Mouse (Mus musculus) kidney, embryonic 14.5 days (tissue): ENCODE measurements around the gene Pkhd1. TPM values are rescaled to one million over a fixed set of nuclear protein-coding genes. Genes with fewer than 3 reads are reported as not detected.

ENCODE experiments used
- ATAC-seq: fragments of 200-750 bp; cut with Nextera tagmentation; 2 replicates; pipeline ENCODE4 v1.8.0; 2017; ENCODE audit warnings: moderate number of reproducible peaks, mild to moderate bottlenecking, moderate TSS enrichment, moderate library complexity; ENCODE audit not compliant: low FRiP score, low TSS enrichment
- H3K27ac ChIP-seq: fragments of 300-500 bp; sonication (generic); 2 replicates; pipeline ENCODE4 v1.5.1; 2014; ENCODE audit warnings: low read depth, mild to moderate bottlenecking, low read length, moderate library complexity, mixed read lengths
- H3K27me3 ChIP-seq: fragments of 300-500 bp; sonication (generic); 2 replicates; pipeline ENCODE4 v1.6.1; 2014; ENCODE audit warnings: mild to moderate bottlenecking, low read length; ENCODE audit not compliant: control insufficient read depth, insufficient read depth
- H3K36me3 ChIP-seq: fragments of 300-500 bp; sonication (generic); 2 replicates; pipeline ENCODE4 v1.6.1; 2014; ENCODE audit warnings: low read length, mixed read lengths; ENCODE audit not compliant: control insufficient read depth, insufficient read depth
- H3K4me1 ChIP-seq: fragments of 300-500 bp; sonication (generic); 2 replicates; pipeline ENCODE4 v1.6.1; 2014; ENCODE audit warnings: low read length, mixed read lengths; ENCODE audit not compliant: control insufficient read depth, insufficient read depth
- H3K4me2 ChIP-seq: fragments of 300-500 bp; sonication (generic); replicated peaks from 2 replicates; pipeline ENCODE4 v1.6.1; 2014; ENCODE audit warnings: low read depth, mild to moderate bottlenecking, low read length
- H3K4me3 ChIP-seq: fragments of 300-500 bp; sonication (generic); 2 replicates; pipeline ENCODE4 v1.5.1; 2014; ENCODE audit warnings: mild to moderate bottlenecking, low read length
- H3K9ac ChIP-seq: fragments of 300-500 bp; sonication (generic); 2 replicates; pipeline ENCODE4 v1.6.1; 2014; ENCODE audit warnings: low read depth, mild to moderate bottlenecking, low read length, moderate library complexity
- H3K9me3 ChIP-seq: fragments of 300-500 bp; sonication (generic); 2 replicates; pipeline ENCODE4 v1.6.1; 2016; ENCODE audit warnings: low read length; ENCODE audit not compliant: control insufficient read depth
- WGBS: fragments of 180-500 bp; shearing (Covaris S2); extraction: QIAGEN DNeasy Blood & Tissue Kit; methylation state at CpG from one replicate; pipeline ENCODE4 v1.1.7; 2014; 5-methylcytosine and 5-hydroxymethylcytosine counted together
- polyA plus RNA-seq: library from polyadenylated mRNA; unstranded; fragments of >200 nt; fragmentation: Nextera tagmentation; extraction: Ambion mirVana; gene quantifications from 2 replicates; pipeline ENCODE4 v1.2.1, GENCODE M21; 2014

The Pkhd1 gene
- polyA plus RNA-seq, 1 experiment from 2014 or later: 5.0 TPM

DNA sequence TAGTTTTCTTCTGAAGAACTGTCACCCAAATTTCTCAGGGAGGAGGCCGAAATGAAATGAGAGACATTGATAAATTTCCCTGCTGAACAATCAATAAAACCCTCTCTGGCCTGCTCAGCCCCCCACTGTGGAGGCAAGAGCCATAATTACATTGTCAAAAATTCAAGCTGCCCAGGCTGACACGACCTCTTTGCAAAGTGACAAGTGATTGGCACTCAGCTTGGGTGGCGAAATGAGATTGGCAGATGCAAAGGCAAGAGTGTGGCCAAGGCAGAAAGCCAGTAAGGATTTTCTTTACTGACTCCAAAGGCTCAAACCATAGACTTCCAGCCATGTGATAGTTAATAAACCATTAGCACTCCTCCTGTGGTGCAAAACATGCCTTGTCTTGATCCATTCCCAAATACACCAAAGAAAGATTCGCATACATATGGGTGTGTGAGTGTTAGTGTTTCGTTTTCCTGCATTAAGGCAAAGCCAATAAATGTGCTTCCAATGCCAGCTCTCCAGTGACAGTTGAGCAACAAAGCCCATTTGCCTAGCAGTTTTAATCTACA lies 208.4 kb downstream of the Pkhd1 start:
- H3K4me2 ChIP-seq: no peak overlapping the region
- H3K9ac ChIP-seq: no peak overlapping the region
- ATAC-seq: no peak
- H3K9me3 ChIP-seq: no peaks in the 10 kb centered on the region
- H3K36me3 ChIP-seq: no peaks in the 10 kb centered on the region
- H3K27ac ChIP-seq: no peak overlapping the region
- no peaks in the 10 kb centered on the region for H3K27me3 ChIP-seq
- no peak overlapping the region for H3K4me3 ChIP-seq
- no peaks in the 10 kb centered on the region for H3K4me1 ChIP-seq
- WGBS: 72% methylated on average over 5 of the region's 5 CpGs

DNA sequence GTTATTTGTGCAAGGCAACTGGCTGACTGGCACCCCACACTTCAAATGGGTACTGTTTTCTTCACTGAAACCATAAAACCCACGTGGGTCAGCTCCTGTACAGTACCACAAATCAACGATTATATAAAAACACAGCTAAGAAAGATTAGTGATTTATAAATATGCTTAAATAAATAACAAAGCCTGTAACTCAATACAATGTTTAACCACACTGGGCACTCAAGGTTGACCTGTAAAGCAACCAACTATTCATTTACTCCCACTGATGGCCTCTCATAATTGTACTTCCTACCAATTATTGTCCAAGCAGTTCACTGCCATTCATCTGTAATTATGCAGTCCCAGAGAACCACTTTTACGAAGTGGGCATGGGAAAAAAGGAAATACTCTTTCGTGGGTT lies 219.5 kb downstream of the Pkhd1 start:
- Histone ChIP-seq H3K9me3 (no peaks in the 10 kb centered on the region), H3K36me3 (no peaks in the 10 kb centered on the region), H3K27ac (no peak overlapping the region), H3K4me3 (no peak overlapping the region), H3K9ac (no peak overlapping the region), H3K27me3 (no peaks in the 10 kb centered on the region), H3K4me2 (no peak overlapping the region), H3K4me1 (no peaks in the 10 kb centered on the region)
- WGBS: 23% methylated on average over 4 of the region's 4 CpGs
- ATAC-seq: no peak

DNA sequence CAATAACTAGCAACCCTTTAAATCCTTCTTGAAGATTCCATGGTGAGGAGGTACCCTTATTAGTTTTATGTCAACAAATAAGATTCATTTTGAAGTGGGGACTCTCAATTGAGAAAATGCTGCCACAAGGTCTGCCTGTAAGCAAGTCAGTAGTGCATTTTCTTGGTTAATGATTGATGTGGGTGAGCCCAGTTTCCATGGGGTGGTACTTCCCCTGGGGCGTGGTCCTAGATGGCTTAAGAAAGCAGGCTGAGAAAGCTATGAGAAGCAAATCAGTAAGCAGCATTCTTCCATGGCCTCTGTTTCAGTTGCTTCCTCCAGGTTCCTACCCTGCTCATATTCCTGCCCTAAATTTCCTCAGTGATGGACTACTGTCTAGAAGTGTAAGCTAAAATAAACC lies 253.4 kb downstream of the Pkhd1 start:
- Histone ChIP-seq H3K4me3 (no peak overlapping the region), H3K9ac (no peak overlapping the region), H3K4me1 (no peaks in the 10 kb centered on the region), H3K36me3 (no peaks in the 10 kb centered on the region), H3K4me2 (no peak overlapping the region), H3K27ac (no peak overlapping the region), H3K9me3 (no peaks in the 10 kb centered on the region), H3K27me3 (no peaks in the 10 kb centered on the region)
- WGBS: 68% methylated on average over 1 of the region's 1 CpGs
- ATAC-seq: no peak

DNA sequence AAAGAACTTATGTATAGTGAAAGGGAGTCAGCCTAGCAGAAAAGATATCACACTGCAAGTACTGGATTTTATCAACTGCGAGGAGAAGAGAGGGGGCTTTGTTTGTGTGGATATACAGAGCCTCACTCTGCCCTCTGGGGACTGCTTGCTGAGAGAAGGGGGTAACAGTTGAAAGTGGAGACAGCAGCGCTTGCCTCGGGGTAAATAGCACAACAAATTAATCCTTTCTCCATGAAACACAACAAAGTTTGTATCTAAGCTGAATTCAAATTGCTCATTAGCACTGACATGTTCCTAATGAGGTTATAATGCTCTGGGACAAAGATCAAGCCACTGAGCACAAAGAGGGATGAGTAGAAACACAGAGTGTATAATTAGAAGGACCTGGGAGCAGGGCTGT lies 273.2 kb downstream of the Pkhd1 start:
- H3K36me3 ChIP-seq: no peaks in the 10 kb centered on the region
- H3K9ac ChIP-seq: no peak overlapping the region
- no peaks in the 10 kb centered on the region for H3K9me3 ChIP-seq
- WGBS: 69% methylated on average over 3 of the region's 3 CpGs
- no peak overlapping the region for H3K4me3 ChIP-seq
- ATAC-seq: no peak
- no peak overlapping the region for H3K4me2 ChIP-seq
- no peak overlapping the region for H3K27ac ChIP-seq
- H3K27me3 ChIP-seq: no peaks in the 10 kb centered on the region
- no peaks in the 10 kb centered on the region for H3K4me1 ChIP-seq

DNA sequence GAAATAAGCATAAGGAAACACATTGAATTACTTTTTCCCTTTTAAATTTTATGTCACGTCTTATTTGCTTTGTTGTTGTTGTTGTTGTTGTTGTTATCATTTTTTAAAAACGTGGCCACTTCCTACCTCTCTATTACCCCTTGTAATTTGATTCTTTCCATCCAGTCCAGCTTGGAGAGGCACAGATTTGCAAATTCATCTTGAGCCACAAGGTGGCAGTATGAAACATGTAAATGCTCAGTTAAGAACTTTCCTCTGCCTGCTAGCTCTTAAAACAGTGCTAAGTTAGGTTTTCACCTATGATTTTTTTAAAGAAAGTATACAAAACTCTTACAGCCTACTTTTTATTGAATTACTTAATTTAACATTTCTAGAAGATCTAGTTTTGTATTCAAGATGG lies 306.4 kb downstream of the Pkhd1 start:
- Histone ChIP-seq H3K4me2 (no peak overlapping the region), H3K4me3 (no peak overlapping the region), H3K9ac (no peak overlapping the region), H3K9me3 (no peaks in the 10 kb centered on the region), H3K27me3 (no peaks in the 10 kb centered on the region), H3K27ac (no peak overlapping the region), H3K36me3 (no peaks in the 10 kb centered on the region), H3K4me1 (no peaks in the 10 kb centered on the region)
- 10% methylated on average over 2 of the region's 2 CpGs for WGBS
- peak; percentile 72; the same call in 1 of the 2 replicates for ATAC-seq

DNA sequence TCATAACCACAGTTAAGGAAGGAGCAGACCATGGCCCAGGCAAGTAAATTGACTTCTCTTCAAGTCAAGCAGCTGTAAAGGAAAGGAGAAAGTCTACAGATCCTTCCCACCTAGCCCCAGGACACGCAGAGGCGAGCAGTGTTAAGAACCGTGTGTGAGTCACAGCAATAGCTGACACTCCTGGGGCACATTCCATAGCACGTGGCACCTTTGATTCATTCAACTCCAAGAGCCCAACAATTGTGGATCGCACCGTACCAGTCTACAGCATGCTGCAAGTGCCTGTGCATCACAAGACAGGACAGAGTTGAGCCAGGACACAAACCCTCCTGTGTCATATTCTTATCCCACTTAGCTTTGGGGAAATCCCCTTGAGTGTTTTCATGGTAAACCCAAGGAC lies 306.9 kb downstream of the Pkhd1 start:
- no peaks in the 10 kb centered on the region for H3K36me3 ChIP-seq
- H3K4me3 ChIP-seq: no peak overlapping the region
- no peaks in the 10 kb centered on the region for H3K4me1 ChIP-seq
- H3K9me3 ChIP-seq: no peaks in the 10 kb centered on the region
- no peak; the same call in 1 of the 2 replicates for ATAC-seq
- H3K9ac ChIP-seq: no peak overlapping the region
- no peaks in the 10 kb centered on the region for H3K27me3 ChIP-seq
- WGBS: 67% methylated on average over 6 of the region's 6 CpGs
- H3K4me2 ChIP-seq: no peak overlapping the region
- H3K27ac ChIP-seq: no peak overlapping the region

DNA sequence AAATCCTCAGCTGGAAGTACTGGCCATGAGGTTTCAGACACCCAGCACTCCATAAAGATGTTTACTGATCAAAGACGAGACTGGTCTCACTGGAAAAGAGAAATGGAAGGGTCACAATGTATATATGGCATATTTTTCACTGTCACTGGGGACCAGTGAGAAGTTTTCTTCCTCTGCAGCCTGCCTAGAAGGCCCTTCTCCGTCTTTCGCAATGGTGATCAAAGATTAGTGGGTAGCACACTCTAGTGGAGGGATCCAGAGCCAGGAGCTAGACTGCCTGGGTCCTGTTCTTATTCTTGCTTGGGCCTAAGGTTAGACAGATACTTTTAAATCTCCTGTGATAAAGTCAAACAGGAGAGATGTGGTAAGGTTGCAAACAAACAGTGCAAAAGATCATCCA lies 311.7 kb downstream of the Pkhd1 start:
- no peak for ATAC-seq
- H3K4me1 ChIP-seq: no peaks in the 10 kb centered on the region
- no peak overlapping the region for H3K27ac ChIP-seq
- H3K4me3 ChIP-seq: no peak overlapping the region
- no peak overlapping the region for H3K9ac ChIP-seq
- no peaks in the 10 kb centered on the region for H3K9me3 ChIP-seq
- no peaks in the 10 kb centered on the region for H3K27me3 ChIP-seq
- no peak overlapping the region for H3K4me2 ChIP-seq
- no peaks in the 10 kb centered on the region for H3K36me3 ChIP-seq
- WGBS: 66% methylated on average over 3 of the region's 3 CpGs

DNA sequence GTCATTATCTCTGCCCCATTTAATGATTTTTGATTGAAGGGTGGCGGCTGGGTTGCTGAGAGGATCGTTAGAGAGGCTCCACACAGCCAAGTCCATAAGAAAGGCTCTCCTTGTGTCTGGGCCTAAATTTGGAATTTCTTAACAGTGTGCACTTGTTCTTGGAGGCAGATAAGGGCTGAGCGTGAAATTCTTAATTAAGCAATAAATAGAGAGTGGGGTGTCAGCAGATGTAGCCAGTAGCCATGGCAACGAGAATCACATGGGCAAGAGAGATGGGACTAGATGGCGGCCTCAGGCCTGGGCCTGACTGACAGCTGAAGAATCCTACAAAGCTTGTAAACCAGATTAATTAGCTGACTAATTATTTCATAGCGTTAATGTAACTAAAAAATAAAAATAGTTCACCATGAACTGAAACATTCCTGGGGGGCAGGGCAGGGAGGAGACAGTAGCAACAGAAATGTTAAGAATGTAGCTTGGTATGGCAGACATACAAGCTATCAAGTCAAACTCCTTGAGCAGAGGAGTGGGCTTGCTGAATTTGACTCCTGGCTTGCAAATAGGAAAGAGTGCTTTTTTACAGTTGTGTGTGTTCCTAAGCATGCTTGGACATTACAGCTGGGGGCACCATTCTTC lies 314.8 kb downstream of the Pkhd1 start:
- H3K36me3 ChIP-seq: no peaks in the 10 kb centered on the region
- no peak overlapping the region for H3K4me3 ChIP-seq
- no peaks in the 10 kb centered on the region for H3K27me3 ChIP-seq
- H3K4me1 ChIP-seq: no peaks in the 10 kb centered on the region
- H3K4me2 ChIP-seq: no peak overlapping the region
- WGBS: 82% methylated on average over 6 of the region's 6 CpGs
- no peak overlapping the region for H3K9ac ChIP-seq
- H3K9me3 ChIP-seq: no peaks in the 10 kb centered on the region
- no peak overlapping the region for H3K27ac ChIP-seq
- no peak for ATAC-seq

DNA sequence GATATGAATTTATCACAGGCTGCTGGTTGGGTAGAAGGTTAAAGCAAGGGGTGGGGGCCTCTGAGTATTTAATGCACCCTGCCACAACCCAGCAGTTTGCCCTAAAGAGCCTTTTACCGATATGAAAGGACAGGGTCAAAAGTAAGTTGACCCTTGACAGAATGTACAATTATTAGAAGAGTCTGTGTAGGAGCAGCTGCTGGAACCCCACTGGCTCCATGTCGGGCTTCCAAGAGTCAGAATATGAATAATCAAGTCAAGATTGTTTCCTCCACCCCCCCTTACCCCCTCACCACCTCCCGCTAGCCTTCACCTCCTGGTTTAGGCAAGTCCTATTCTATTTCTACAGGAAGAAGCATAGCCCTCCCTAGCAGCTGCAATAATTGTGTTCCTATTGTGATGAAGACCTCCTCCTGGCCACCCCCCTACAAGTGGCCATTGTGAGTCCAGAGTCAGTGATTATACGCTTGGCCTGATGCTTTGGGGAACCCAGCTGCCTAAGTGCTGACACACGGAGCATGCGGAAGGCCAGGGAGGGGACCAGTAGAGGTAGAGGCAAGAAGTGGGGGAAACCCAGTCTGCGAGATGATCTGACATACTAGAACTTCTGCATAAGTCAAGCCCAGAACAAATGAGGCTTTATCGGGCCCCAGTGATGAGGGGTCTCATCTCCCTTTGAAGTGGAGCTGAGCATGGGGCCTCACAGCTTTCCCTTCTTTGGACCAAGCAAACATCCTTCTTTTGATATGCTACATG lies 315.5 kb downstream of the Pkhd1 start:
- no peaks in the 10 kb centered on the region for H3K4me1 ChIP-seq
- WGBS: 81% methylated on average over 8 of the region's 8 CpGs
- H3K4me3 ChIP-seq: no peak overlapping the region
- H3K9ac ChIP-seq: no peak overlapping the region
- no peak overlapping the region for H3K4me2 ChIP-seq
- ATAC-seq: no peak
- H3K36me3 ChIP-seq: no peaks in the 10 kb centered on the region
- no peaks in the 10 kb centered on the region for H3K27me3 ChIP-seq
- no peaks in the 10 kb centered on the region for H3K9me3 ChIP-seq
- H3K27ac ChIP-seq: no peak overlapping the region
